Mouse (Mus musculus) olfactory bulb, adult 2 months (tissue): Measurements from ENCODE around the gene Nbeal2. TPM values are rescaled to one million over a fixed set of nuclear protein-coding genes. Genes with fewer than 3 reads are reported as not detected.
A peak's percentile ranks its signal among the peaks of the same experiment; 100 is the strongest.

Experiments used
- H3K27ac ChIP-seq: fragments of 200-500 bp; 2 replicates; pipeline ENCODE4 v1.5.1; 2012; ENCODE audit warnings: low read depth, low read length; ENCODE audit not compliant: insufficient read depth
- H3K4me1 ChIP-seq: fragments of 200-500 bp; 2 replicates; pipeline ENCODE4 v1.6.1; 2012; ENCODE audit warnings: low read length; ENCODE audit not compliant: control insufficient read depth, insufficient read depth
- H3K4me3 ChIP-seq: fragments of 200-500 bp; 2 replicates; pipeline ENCODE4 v1.5.1; 2012; ENCODE audit warnings: mild to moderate bottlenecking, low read depth, low read length, moderate library complexity; ENCODE audit not compliant: insufficient read depth
- CTCF ChIP-seq: fragments of 200-500 bp; IDR thresholded peaks from 2 replicates; pipeline ENCODE4 v1.5.1; 2012; ENCODE audit warnings: low read depth, mild to moderate bottlenecking, low read length, moderate library complexity; ENCODE audit not compliant: insufficient read depth
- POLR2A ChIP-seq: fragments of 200-500 bp; IDR thresholded peaks from 2 replicates; pipeline ENCODE4 v1.6.1; 2012; ENCODE audit warnings: mild to moderate bottlenecking, low read depth, low read length, moderate library complexity; ENCODE audit not compliant: insufficient read depth
- WGBS: fragments of 180-500 bp; shearing (Covaris S2); methylation state at CpG from one replicate; pipeline ENCODE4 v1.1.7; 2018; 5-methylcytosine and 5-hydroxymethylcytosine counted together
- polyA plus RNA-seq: library from polyadenylated mRNA; stranded (reverse); fragments of >200 nt; gene quantifications from 2 replicates; pipeline ENCODE4 v1.2.4, GENCODE M21; 2012; ENCODE audit warnings: low replicate concordance; ENCODE audit not compliant: missing spikeins, insufficient read depth, insufficient read length

Nbeal2 gene
- polyA plus RNA-seq, 1 experiment: not detected

DNA sequence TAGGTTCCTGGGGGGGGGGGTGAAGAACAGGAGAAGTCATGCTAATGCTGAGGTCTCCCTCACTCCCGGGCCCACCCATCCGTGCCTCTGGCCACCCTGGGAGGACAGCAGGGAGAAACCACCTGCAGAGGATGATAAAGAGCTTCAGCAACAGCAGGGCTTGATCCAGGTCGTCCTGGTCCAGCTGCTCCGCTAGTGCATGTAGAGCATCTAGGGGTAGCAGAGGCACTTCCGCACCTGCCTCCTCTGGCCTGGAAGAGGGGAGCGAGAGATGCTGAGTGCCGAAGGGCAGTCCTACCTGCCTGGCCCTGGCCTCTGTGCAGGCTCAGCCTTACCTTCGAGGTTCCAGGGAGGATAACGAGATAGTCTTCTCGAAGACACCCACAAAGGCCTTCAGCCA, 9.7 kb downstream of the Nbeal2 start:
- H3K4me3 ChIP-seq: no peak overlapping the region
- H3K4me1 ChIP-seq: peaks cover 3% of the 10 kb centered on the region
- TF ChIP-seq CTCF (no peak), POLR2A (no peak)
- no peak overlapping the region for H3K27ac ChIP-seq
- WGBS: 85% methylated on average over 10 of the region's 10 CpGs

DNA sequence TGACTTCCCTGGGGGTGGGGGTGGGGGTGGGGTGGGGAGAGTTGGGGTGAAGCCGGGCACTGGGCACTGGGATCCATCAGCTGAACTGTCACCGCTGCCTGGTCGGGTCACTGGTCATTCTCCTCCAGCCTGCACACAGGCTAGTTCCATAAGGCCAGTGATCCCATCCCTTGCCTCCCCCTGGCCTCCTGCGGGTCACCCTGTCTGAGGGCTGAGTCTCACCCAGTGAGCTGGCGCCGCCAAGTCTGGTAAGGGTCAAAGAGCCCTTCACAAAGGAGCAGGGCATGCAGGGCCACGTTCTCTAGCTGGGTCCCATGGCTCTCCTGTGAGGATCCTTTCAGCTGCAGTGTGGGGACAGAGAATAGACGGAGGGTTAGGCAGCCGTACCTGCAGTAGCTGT, 10.2 kb downstream of the Nbeal2 start:
- 71% methylated on average over 9 of the region's 9 CpGs for WGBS
- Histone ChIP-seq H3K4me1 (no peaks in the 10 kb centered on the region), H3K4me3 (no peak overlapping the region), H3K27ac (no peak overlapping the region)
- TF ChIP-seq CTCF (no peak), POLR2A (no peak)

DNA sequence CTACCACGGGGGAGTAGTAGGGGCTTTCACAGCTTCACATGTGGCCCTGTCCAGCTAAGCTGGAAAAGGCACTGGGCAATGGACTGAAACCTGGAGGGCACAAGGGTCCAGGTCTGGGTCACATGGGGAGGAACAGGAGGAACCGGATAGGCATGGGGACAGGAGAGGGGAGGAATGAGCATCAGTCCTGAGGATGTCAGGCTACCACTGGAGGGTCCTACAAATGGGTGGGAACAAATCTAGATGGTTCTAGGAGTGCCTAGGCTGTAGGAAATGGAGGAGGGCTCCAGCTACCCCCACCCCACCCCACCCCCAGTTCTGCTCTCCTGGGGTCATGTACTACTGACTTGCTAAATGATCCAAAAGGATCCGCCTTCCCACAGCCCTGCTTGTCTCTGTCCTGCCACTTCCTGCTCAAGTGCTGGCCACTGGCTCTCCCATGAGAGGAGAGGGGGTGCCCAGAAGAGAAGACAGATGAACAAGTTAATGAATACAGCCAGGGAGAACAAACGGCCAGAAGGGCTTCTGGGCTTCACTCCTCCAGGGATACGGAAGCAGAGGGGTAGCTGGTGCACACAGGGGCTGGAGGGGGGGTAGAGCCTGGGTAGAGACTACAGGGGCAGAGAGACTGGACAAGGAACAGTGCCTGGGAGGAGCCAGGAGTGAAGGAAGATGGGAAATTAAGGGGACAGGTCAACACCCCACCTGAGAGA, 11.0 kb downstream of the Nbeal2 start:
- H3K27ac ChIP-seq: no peak overlapping the region
- H3K4me3 ChIP-seq: no peak overlapping the region
- no peaks in the 10 kb centered on the region for H3K4me1 ChIP-seq
- TF ChIP-seq POLR2A (no peak), CTCF (no peak)
- 68% methylated on average over 5 of the region's 5 CpGs for WGBS

DNA sequence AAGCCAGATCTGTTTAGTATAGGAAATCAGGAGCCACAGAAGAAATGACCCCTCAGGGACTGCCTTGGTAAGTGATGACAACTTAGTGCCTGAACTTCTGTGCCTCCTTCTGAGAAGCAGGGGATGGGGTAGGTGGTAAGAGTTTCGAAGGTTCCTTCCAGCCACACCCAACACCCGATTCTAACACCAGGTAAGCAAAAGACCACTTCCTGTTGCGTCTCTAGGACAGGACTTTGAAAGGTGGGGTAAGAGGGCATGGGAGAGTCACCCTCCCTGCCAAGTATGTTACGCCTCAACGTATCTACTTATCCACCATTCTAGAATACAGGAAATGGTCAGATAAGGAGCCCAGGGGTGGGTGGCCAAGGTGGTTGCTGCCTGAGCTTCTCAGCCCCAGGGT, 13.0 kb downstream of the Nbeal2 start:
- TF ChIP-seq POLR2A: no peak
- TF ChIP-seq CTCF: no peak
- no peak overlapping the region for H3K27ac ChIP-seq
- WGBS: 91% methylated on average over 5 of the region's 5 CpGs
- no peak overlapping the region for H3K4me3 ChIP-seq
- no peaks in the 10 kb centered on the region for H3K4me1 ChIP-seq

DNA sequence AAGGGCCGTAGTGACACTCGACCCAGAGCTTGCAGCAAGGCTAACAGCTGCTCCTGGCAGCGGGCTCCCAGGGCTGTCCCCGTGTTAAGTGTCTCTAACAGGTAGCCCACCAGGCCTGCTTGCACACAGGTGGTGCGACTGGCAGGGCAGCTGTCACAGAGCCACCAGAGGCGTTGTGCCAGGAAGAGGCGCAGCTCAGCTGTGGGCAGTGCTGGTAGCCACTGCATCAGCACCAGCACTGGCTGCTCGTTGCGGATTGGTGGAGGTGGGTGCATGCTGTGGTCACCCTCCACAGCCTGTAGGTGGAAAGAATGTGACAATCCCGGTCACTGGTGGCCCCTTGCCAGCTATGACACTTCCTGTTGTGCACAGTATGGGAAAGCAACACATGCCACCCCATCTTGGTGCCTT, 15.3 kb downstream of the Nbeal2 start:
- TF ChIP-seq POLR2A: no peak
- TF ChIP-seq CTCF: no peak
- H3K4me1 ChIP-seq: no peaks in the 10 kb centered on the region
- WGBS: 84% methylated on average over 10 of the region's 10 CpGs
- H3K4me3 ChIP-seq: no peak overlapping the region
- H3K27ac ChIP-seq: no peak overlapping the region

DNA sequence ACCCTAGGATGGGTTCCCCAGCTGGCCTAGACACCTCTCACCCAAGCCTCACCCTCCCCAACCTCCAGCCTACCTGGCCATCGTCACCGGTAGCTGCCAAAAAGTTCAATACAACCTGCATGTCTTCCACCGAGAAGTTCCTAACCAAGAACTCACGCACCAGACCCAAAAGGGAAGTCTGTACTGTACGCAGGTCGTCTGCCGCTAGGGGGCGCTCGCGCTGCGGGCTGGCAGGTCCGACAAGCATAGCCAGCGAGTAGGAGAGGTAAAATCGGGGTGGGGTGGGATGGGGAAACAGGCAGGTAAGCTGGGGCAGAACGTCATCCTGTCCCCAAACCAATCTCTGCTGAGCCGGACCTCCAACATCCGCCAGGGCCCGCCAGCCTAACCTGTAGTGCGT, 18.7 kb downstream of the Nbeal2 start:
- no peak for TF ChIP-seq POLR2A
- peak; percentile 93 for TF ChIP-seq CTCF
- Histone ChIP-seq H3K4me3 (no peak overlapping the region), H3K4me1 (no peaks in the 10 kb centered on the region), H3K27ac (no peak overlapping the region)
- WGBS: 13% methylated on average over 19 of the region's 19 CpGs

DNA sequence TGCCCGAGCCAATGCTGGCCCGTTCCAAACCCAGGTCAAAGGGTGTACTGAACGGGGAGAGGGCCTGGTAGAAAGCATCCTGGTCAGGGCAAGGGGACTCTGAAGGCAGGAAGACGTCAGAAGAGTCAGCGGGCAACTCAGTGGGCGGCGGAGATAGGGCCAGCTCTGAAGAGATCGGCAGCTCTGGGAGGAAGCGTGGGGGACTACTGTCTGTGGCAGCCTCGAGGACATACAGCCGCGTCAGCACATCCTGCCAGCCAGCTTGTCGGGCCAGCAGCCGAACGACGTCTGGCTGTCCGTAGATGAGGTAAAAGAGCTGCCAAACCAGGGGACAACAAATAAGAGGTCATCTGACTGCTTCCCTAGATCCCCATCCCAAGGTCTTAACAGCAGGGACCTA, 20.1 kb downstream of the Nbeal2 start:
- Histone ChIP-seq H3K4me3 (no peak overlapping the region), H3K4me1 (no peaks in the 10 kb centered on the region), H3K27ac (no peak overlapping the region)
- WGBS: 84% methylated on average over 17 of the region's 17 CpGs
- TF ChIP-seq POLR2A (no peak), CTCF (no peak)

DNA sequence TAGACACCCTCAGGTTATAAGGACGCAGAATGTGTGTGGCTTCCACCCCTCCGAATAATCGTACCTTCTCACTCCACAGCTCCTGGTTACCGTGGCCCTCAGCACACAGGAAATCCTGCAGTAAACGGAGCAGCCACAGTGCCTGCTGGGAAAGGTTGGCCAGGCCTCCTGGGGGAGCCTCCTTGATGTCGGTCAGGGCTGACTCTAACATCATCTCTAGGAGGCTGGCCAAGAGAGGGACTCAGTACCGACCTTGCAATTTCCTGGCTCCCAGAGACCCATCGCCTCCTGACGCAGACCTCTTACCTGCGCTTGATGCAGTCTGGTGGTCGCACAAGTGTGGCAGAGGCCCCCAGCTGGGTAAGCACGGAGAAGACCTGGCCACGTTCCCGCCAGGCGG, 21.3 kb downstream of the Nbeal2 start:
- WGBS: 89% methylated on average over 15 of the region's 15 CpGs
- Histone ChIP-seq H3K27ac (no peak overlapping the region), H3K4me1 (no peaks in the 10 kb centered on the region), H3K4me3 (no peak overlapping the region)
- no peak for TF ChIP-seq CTCF
- TF ChIP-seq POLR2A: no peak

DNA sequence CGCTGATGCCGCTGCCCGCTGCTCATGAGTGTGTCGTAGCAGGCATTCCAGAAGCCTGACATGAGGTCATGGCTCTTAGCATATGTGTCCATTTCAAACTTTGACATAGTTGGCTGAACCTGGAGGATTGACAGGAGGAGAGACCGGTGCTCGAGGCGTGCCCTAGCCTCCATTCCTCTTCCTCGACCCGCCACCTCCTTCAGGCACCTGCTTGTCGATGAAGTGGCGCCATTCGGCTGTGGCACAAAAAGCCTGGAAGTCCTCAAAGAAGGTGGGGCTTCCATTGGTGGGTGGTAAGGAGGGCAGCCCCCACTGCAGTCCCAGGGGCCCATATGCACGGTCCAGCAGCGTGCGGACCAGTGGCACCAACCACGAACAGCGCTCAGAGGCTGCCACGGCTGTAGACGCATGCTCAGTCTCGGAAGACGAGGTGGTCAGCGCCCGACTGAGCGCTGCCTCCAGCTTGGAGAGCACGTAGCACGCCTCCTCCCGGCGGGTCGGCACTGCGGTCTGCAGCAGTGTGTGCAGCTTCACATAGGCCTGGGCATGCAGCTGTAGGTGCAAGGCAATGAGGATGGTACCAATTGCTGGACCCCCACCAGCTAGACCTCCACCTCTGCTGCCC, 22.2 kb downstream of the Nbeal2 start:
- Histone ChIP-seq H3K27ac (no peak overlapping the region), H3K4me1 (no peaks in the 10 kb centered on the region), H3K4me3 (no peak overlapping the region)
- TF ChIP-seq POLR2A (no peak), CTCF (no peak)
- 43% methylated on average over 30 of the region's 30 CpGs for WGBS

DNA sequence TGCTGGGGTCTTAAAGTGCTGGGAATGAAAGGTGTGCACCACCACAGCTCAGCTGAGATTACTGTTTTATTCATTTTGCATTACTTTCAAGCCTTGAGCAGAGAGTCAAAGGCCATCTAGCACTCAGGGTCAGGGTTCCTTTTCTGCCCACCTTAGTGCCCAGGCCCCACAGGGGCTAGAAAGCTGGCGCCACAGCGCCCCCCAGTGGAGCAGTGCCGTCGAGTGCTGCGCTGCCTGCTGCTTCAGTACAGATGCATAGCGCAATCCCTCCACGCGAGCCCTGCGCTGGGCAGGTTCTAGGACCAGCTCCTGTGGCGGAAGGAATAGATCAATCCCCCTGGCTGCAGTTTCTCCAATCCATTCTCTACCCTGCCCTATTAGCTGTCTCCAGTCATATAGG, 22.8 kb downstream of the Nbeal2 start:
- H3K4me1 ChIP-seq: no peaks in the 10 kb centered on the region
- 47% methylated on average over 10 of the region's 10 CpGs for WGBS
- TF ChIP-seq POLR2A (no peak), CTCF (peak; percentile 43; the same call in 1 of the 2 replicates)
- no peak overlapping the region for H3K27ac ChIP-seq
- no peak overlapping the region for H3K4me3 ChIP-seq
